Mouse (Mus musculus) hindbrain, embryonic 11.5 days (tissue): Measurements from ENCODE around the gene Fus. TPM values are rescaled to one million over a fixed set of nuclear protein-coding genes. Genes with fewer than 3 reads are reported as not detected.

Source experiments
- ATAC-seq: fragments of 200-750 bp; cut with Nextera tagmentation; 2 replicates; pipeline ENCODE4 v1.8.0; 2017; ENCODE audit warnings: mild to moderate bottlenecking, moderate TSS enrichment, moderate library complexity; ENCODE audit not compliant: low FRiP score
- DNase-seq: peaks from one replicate; pipeline ENCODE4 v3.0.0-alpha.2; 2015; ENCODE audit warnings: low spot score
- H3K27ac ChIP-seq: fragments of 300-500 bp; sonication (generic); 2 replicates; pipeline ENCODE4 v1.5.1; 2014; ENCODE audit warnings: mild to moderate bottlenecking, low read depth, low read length
- H3K27me3 ChIP-seq: fragments of 300-500 bp; sonication (generic); 2 replicates; pipeline ENCODE4 v1.6.1; 2014; ENCODE audit warnings: mild to moderate bottlenecking, low read length, moderate library complexity, mixed read lengths; ENCODE audit not compliant: control insufficient read depth, insufficient read depth
- H3K36me3 ChIP-seq: fragments of 300-500 bp; sonication (generic); 2 replicates; pipeline ENCODE4 v1.6.1; 2014; ENCODE audit warnings: mild to moderate bottlenecking, low read length, moderate library complexity, mixed read lengths; ENCODE audit not compliant: control insufficient read depth, insufficient read depth
- H3K4me1 ChIP-seq: fragments of 300-500 bp; sonication (generic); replicated peaks from 2 replicates; pipeline ENCODE4 v1.6.1; 2014; ENCODE audit warnings: low read length, mixed read lengths; ENCODE audit not compliant: control insufficient read depth, insufficient read depth
- H3K4me2 ChIP-seq: fragments of 300-500 bp; sonication (generic); replicated peaks from 2 replicates; pipeline ENCODE4 v1.6.1; 2014; ENCODE audit warnings: mild to moderate bottlenecking, low read depth, low read length
- H3K4me3 ChIP-seq: fragments of 300-500 bp; sonication (generic); 2 replicates; pipeline ENCODE4 v1.5.1; 2014; ENCODE audit warnings: low read depth, low read length
- H3K9ac ChIP-seq: fragments of 300-500 bp; sonication (generic); 2 replicates; pipeline ENCODE4 v1.6.1; 2014; ENCODE audit warnings: low read depth, low read length
- H3K9me3 ChIP-seq: fragments of 300-500 bp; sonication (generic); 2 replicates; pipeline ENCODE4 v1.6.1; 2016; ENCODE audit warnings: low read length; ENCODE audit not compliant: control insufficient read depth
- WGBS: fragments of 180-500 bp; shearing (Covaris S2); extraction: QIAGEN DNeasy Blood & Tissue Kit; methylation state at CpG from one replicate; pipeline ENCODE4 v1.1.7; 2014; 5-methylcytosine and 5-hydroxymethylcytosine counted together
- polyA plus RNA-seq: library from polyadenylated mRNA; unstranded; fragments of >200 nt; fragmentation: Nextera tagmentation; extraction: Ambion mirVana; gene quantifications from 2 replicates; pipeline ENCODE4 v1.2.1, GENCODE M21; 2014

The Fus gene
- polyA plus RNA-seq, 1 experiment from 2014 or later = 65.0 TPM

DNA sequence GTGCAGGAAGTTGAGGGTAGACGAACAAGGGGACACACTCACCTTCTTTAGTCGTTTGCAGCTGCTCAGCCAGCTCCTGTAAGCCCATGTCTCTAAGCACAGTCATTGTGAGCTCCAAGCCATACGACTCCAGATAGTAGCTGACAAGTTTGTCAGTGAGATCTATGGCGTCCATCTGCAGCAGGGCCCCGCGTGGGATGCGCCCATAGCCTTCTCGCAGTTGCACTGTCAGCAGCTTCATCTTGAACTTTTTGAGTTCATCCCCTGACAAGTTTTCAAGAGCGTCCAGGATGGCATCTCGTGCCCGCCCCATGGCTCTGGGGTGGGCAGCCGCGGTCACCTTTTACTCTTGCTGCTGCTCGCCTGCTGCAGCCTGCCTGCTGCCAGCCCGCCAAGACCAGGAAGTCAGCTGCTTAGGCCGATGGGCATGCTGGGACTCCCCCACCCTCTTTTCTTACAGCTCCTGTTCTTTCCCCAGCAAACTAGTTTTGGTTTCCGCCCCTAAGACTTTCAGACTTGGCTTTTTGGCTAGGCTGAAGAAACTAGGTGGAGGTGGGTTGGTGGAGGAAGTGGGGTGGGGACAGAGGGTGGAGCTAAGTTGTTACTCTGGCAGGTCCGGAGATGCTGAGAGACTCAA is 26.2 kb downstream of the Fus start, which contains the start of gene Pycard:
Gene Pycard, minus strand, starts transcription at position 527 of the 637 bp plus-strand sequence.
- no peak within 1 kb of the TSS for H3K27ac ChIP-seq

DNA sequence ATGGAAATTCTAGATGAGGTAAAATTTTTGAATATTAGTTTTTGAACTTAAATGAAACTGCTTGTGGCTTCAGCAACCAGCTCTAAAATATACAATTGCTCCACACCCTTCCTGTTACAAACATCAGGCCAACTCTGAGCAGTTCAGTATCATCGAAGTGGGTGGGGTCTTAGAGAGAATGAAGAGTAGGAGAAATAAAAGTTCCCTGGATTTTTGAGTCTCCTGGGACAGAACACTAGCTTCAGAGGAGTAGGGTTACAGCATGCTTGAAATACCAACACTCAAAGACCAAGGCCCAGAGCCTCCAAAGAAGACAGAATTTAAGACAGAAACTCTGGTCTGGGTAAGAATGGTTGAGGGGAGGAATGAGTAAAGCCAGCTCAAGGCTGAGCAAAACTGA is 32.2 kb downstream of the Fus start:
- no peak overlapping the region for H3K27ac ChIP-seq
- WGBS = 66% methylated on average over 1 of the region's 1 CpGs
- no peaks in the 10 kb centered on the region for H3K36me3 ChIP-seq
- no peaks in the 10 kb centered on the region for H3K4me1 ChIP-seq
- no peak overlapping the region for H3K4me3 ChIP-seq
- no peak for DNase-seq
- H3K4me2 ChIP-seq = no peak overlapping the region
- no peak overlapping the region for H3K9ac ChIP-seq
- H3K27me3 ChIP-seq = no peaks in the 10 kb centered on the region
- H3K9me3 ChIP-seq = no peaks in the 10 kb centered on the region
- ATAC-seq = no peak

More for the DNA sequence above, 26.2 kb downstream of the Fus start, which contains the start of gene Pycard:
- DNase-seq (no peak), ATAC-seq (0 out of 2 replicates have a peak, but pooled peaks have one; percentile 33)
- Histone ChIP-seq H3K9ac (no peak within 1 kb of the TSS), H3K36me3 (no peaks in the 10 kb centered on the region), H3K4me2 (no peak within 1 kb of the TSS), H3K9me3 (no peaks in the 10 kb centered on the region), H3K4me3 (no peak within 1 kb of the TSS), H3K27me3 (no peaks in the 10 kb centered on the region), H3K4me1 (no peaks in the 10 kb centered on the region)
- 18% methylated on average over 18 of the region's 18 CpGs for WGBS

DNA sequence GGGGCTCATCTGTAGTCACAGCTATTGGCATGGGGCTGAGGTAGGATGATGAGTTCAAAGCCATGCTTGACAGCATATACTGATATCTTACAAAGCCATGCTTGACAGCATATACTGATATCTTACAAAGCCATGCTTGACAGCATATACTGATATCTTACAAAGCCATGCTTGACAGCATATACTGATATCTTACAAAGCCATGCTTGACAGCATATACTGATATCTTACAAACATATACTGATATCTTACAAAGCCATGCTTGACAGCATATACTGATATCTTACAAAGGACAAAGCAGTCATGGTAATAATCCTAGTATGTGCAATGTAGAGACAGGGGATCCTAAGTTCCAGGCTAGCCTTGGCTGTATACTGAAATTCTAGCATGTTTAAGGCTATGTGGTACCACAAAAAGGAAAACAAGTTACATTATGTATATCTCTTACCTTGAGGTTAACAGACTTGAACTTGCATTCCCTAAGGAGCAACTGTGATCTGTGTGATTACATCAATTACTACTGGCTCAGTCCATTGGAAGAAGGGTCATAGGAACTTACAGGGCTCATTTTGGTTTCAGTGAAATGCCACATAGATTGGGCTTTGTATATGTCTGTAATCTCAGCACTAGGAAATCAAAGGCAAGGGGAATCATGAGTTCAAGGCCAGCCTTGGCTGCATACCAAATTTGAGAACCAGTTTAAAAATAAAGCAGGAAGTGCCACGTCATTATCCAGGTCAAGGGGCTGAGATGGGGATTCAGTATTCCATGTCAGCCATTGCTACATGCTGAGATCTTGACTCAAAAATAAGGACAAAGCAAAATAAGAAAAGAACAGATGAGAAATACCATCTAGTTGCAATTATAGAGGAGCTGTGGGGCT is 33.1 kb downstream of the Fus start:
- Histone ChIP-seq H3K27ac (no peak overlapping the region), H3K9me3 (no peaks in the 10 kb centered on the region), H3K4me2 (no peak overlapping the region), H3K4me3 (no peak overlapping the region), H3K9ac (no peak overlapping the region), H3K27me3 (no peaks in the 10 kb centered on the region), H3K4me1 (no peaks in the 10 kb centered on the region), H3K36me3 (no peaks in the 10 kb centered on the region)
- 75% methylated on average over 1 of the region's 1 CpGs for WGBS
- DNase-seq = no peak
- no peak for ATAC-seq

DNA sequence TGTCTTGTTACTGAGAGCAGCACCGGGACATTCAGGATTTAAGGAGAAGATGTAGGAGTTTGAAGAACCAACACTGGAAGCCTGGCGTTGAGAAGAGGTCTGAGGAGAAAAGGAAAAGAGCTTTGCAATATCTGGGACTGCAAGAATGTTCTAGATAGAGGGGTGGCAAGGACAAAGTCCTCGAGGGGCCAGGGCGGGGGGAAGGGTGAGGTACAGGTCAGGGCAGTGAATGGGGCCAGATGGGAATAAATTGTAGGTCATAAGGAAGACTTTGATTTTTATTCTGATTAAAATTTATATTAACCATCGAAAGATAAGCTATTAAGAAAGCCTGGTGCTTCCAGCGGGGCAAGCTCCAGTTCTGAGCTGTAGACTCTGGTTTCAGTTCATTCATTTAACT is 35.8 kb downstream of the Fus start:
- Histone ChIP-seq H3K27me3 (no peaks in the 10 kb centered on the region), H3K9ac (no peak overlapping the region), H3K36me3 (no peaks in the 10 kb centered on the region), H3K4me1 (no peaks in the 10 kb centered on the region), H3K9me3 (no peaks in the 10 kb centered on the region), H3K4me2 (no peak overlapping the region), H3K27ac (no peak overlapping the region), H3K4me3 (no peak overlapping the region)
- ATAC-seq (no peak), DNase-seq (no peak)
- WGBS = 87% methylated on average over 6 of the region's 6 CpGs

- H3K4me3 ChIP-seq = no peak within 1 kb of the TSS
- DNase-seq = no peak
Observed at GRCm38 (mm10) chr7:128003688-128004087, 36.4 kb downstream of the Fus start, which contains the start of gene Trim72. Gene Trim72, plus strand, starts transcription at chr7:128003949.

GRCm38 (mm10) chr7:128004150-128004486 is 36.9 kb downstream of the Fus start:
- Histone ChIP-seq H3K27ac (no peak overlapping the region), H3K9me3 (no peaks in the 10 kb centered on the region), H3K27me3 (no peaks in the 10 kb centered on the region), H3K4me2 (no peak overlapping the region), H3K9ac (peak overlapping the region; percentile 11; the same call in 1 of the 2 replicates), H3K4me3 (no peak overlapping the region), H3K36me3 (no peaks in the 10 kb centered on the region), H3K4me1 (no peaks in the 10 kb centered on the region)
- ATAC-seq = no peak
- WGBS = 71% methylated on average over 5 of the region's 5 CpGs
- no peak for DNase-seq

More at GRCm38 (mm10) chr7:128003688-128004087, 36.4 kb downstream of the Fus start, which contains the start of gene Trim72:
- 86% methylated on average over 2 of the region's 2 CpGs for WGBS
- H3K4me1 ChIP-seq = no peaks in the 10 kb centered on the region
- H3K27ac ChIP-seq = no peak within 1 kb of the TSS
- 0 out of 2 replicates have a peak within 1 kb of the TSS, but pooled peaks have one; percentile 7 for H3K4me2 ChIP-seq
- H3K9ac ChIP-seq = peak within 1 kb of the TSS; percentile 11; the same call in 1 of the 2 replicates
- no peaks in the 10 kb centered on the region for H3K27me3 ChIP-seq
- no peaks in the 10 kb centered on the region for H3K36me3 ChIP-seq
- no peak for ATAC-seq
- H3K9me3 ChIP-seq = no peaks in the 10 kb centered on the region

GRCm38 (mm10) chr7:128004487-128005362 is 37.5 kb downstream of the Fus start:
- 0 out of 2 replicates have a peak overlapping the region, but pooled peaks have one; percentile 7 for H3K4me2 ChIP-seq
- H3K4me3 ChIP-seq = no peak overlapping the region
- WGBS = 27% methylated on average over 35 of the region's 35 CpGs

DNA sequence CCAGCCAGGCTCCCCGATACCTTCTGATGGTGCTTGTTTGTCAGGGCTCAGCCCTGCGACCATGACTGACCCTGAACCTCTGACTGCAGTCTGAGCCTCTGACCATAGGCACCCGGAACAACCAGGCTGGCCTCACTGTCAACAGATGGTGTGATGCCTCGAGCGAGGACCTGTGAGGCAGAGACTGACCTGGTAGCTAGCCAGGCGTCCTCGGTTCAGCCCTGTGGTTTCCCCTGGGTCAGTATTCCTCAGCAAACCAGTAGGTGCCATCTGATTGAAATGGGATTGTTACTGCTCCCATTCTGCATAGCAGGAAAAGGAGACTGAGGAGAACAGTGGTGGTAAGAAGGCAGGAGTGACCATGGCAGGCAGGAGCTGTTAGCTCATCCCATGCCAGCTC is 38.9 kb downstream of the Fus start:
- Histone ChIP-seq H3K9ac (no peak overlapping the region), H3K27ac (no peak overlapping the region), H3K9me3 (no peaks in the 10 kb centered on the region), H3K27me3 (no peaks in the 10 kb centered on the region), H3K4me3 (no peak overlapping the region), H3K36me3 (no peaks in the 10 kb centered on the region), H3K4me2 (no peak overlapping the region), H3K4me1 (no peaks in the 10 kb centered on the region)
- WGBS = 80% methylated on average over 7 of the region's 7 CpGs
- DNase-seq = no peak
- ATAC-seq = no peak

More at GRCm38 (mm10) chr7:128004487-128005362, 37.5 kb downstream of the Fus start:
- ATAC-seq (no peak), DNase-seq (no peak)
- Histone ChIP-seq H3K27ac (no peak overlapping the region), H3K4me1 (no peaks in the 10 kb centered on the region), H3K9me3 (no peaks in the 10 kb centered on the region), H3K36me3 (no peaks in the 10 kb centered on the region), H3K27me3 (no peaks in the 10 kb centered on the region), H3K9ac (peak overlapping the region; percentile 11; the same call in 1 of the 2 replicates)
